Mouse (Mus musculus): ENCODE results near the gene Klc1.

- TF ChIP-seq POLR2A (IDR thresholded peaks at IDR 0.05; ENCODE audit: insufficient read depth, low read depth, low read length) (no peak), CTCF (IDR thresholded peaks at IDR 0.05; ENCODE audit: insufficient read depth, low read depth, low read length) (no peak)
These were observed 63.3 kb downstream of the Klc1 start for GRCm38 (mm10) chr12:111821931-111822330.
